Mouse (Mus musculus): ENCODE measurements around the gene Il20rb. TPM values are rescaled to one million over a fixed set of nuclear protein-coding genes. Genes with fewer than 3 reads are reported as not detected.

Il20rb gene
- total and polyA plus RNA-seq, 2 experiments: 0.83 to 0.88 TPM

- Histone ChIP-seq H3K36me3 (ENCODE audit: control insufficient read depth, insufficient read depth, low read length) (no peaks in the 10 kb centered on the region), H3K4me1 (ENCODE audit: control insufficient read depth, insufficient read depth, low read length) (no peaks in the 10 kb centered on the region; the same call in 1 of the 2 replicates), H3K79me2 (ENCODE audit: control insufficient read depth, insufficient read depth, low read length) (no peaks in the 10 kb centered on the region), H3K27me3 (ENCODE audit: control insufficient read depth, insufficient read depth, low read length) (no peaks in the 10 kb centered on the region), H3K9ac (ENCODE audit: low read depth, low read length) (no peak overlapping the region), H3K27ac (replicated peaks; ENCODE audit: insufficient read depth, low read depth, low read length) (no peak overlapping the region), H3K4me3 (ENCODE audit: insufficient read depth, low read depth, low read length) (no peak overlapping the region)
- DNase-seq (ENCODE audit: extremely low read depth, low read depth, low spot score): no peak
- TF ChIP-seq CTCF (IDR thresholded peaks at IDR 0.05; ENCODE audit: low read depth, low read length) (no peak), POLR2A (IDR thresholded peaks at IDR 0.05; ENCODE audit: extremely low read depth, insufficient read depth, low read length) (no peak)
- 74% methylated on average over 8 of the region's 8 CpGs for WGBS
These were observed 47.1 kb downstream of the Il20rb start for GRCm38 (mm10) chr9:100439481-100439880.

- H3K4me1 ChIP-seq (ENCODE audit: control insufficient read depth, insufficient read depth, low read length): no peaks in the 10 kb centered on the region; the same call in 1 of the 2 replicates
- TF ChIP-seq CTCF (IDR thresholded peaks at IDR 0.05; ENCODE audit: low read depth, low read length): no peak
- TF ChIP-seq POLR2A (IDR thresholded peaks at IDR 0.05; ENCODE audit: extremely low read depth, insufficient read depth, low read length): no peak
- no peak overlapping the region for H3K4me3 ChIP-seq (ENCODE audit: insufficient read depth, low read depth, low read length)
- no peak overlapping the region for H3K9ac ChIP-seq (ENCODE audit: low read depth, low read length)
- H3K27ac ChIP-seq (replicated peaks; ENCODE audit: insufficient read depth, low read depth, low read length): no peak overlapping the region
- H3K79me2 ChIP-seq (ENCODE audit: control insufficient read depth, insufficient read depth, low read length): no peaks in the 10 kb centered on the region
- 90% methylated on average over 10 of the region's 10 CpGs for WGBS
- H3K36me3 ChIP-seq (ENCODE audit: control insufficient read depth, insufficient read depth, low read length): no peaks in the 10 kb centered on the region
- H3K27me3 ChIP-seq (ENCODE audit: control insufficient read depth, insufficient read depth, low read length): no peaks in the 10 kb centered on the region
- DNase-seq (ENCODE audit: extremely low read depth, low read depth, low spot score): no peak
These were observed 47.6 kb downstream of the Il20rb start for GRCm38 (mm10) chr9:100438994-100439393.

GRCm38 (mm10) chr9:100436865-100437595 is 49.6 kb downstream of the Il20rb start:
- H3K27me3 ChIP-seq (ENCODE audit: control insufficient read depth, insufficient read depth, low read length): no peaks in the 10 kb centered on the region
- TF ChIP-seq POLR2A (IDR thresholded peaks at IDR 0.05; ENCODE audit: extremely low read depth, insufficient read depth, low read length) (no peak), CTCF (IDR thresholded peaks at IDR 0.05; ENCODE audit: low read depth, low read length) (no peak)
- H3K79me2 ChIP-seq (ENCODE audit: control insufficient read depth, insufficient read depth, low read length): no peaks in the 10 kb centered on the region
- DNase-seq (ENCODE audit: extremely low read depth, low read depth, low spot score): no peak
- no peaks in the 10 kb centered on the region; the same call in 1 of the 2 replicates for H3K4me1 ChIP-seq (ENCODE audit: control insufficient read depth, insufficient read depth, low read length)
- H3K4me3 ChIP-seq (ENCODE audit: insufficient read depth, low read depth, low read length): no peak overlapping the region
- no peak overlapping the region for H3K9ac ChIP-seq (ENCODE audit: low read depth, low read length)
- H3K27ac ChIP-seq (replicated peaks; ENCODE audit: insufficient read depth, low read depth, low read length): no peak overlapping the region
- H3K36me3 ChIP-seq (ENCODE audit: control insufficient read depth, insufficient read depth, low read length): no peaks in the 10 kb centered on the region
- 86% methylated on average over 8 of the region's 8 CpGs for WGBS

GRCm38 (mm10) chr9:100431355-100431754 is 55.2 kb downstream of the Il20rb start:
- Histone ChIP-seq H3K79me2 (ENCODE audit: control insufficient read depth, insufficient read depth, low read length) (no peaks in the 10 kb centered on the region), H3K9ac (ENCODE audit: low read depth, low read length) (no peak overlapping the region), H3K4me1 (ENCODE audit: control insufficient read depth, insufficient read depth, low read length) (no peaks in the 10 kb centered on the region), H3K27ac (replicated peaks; ENCODE audit: insufficient read depth, low read depth, low read length) (no peak overlapping the region), H3K4me3 (ENCODE audit: insufficient read depth, low read depth, low read length) (no peak overlapping the region), H3K27me3 (ENCODE audit: control insufficient read depth, insufficient read depth, low read length) (no peaks in the 10 kb centered on the region), H3K36me3 (ENCODE audit: control insufficient read depth, insufficient read depth, low read length) (no peaks in the 10 kb centered on the region)
- no peak for DNase-seq (ENCODE audit: extremely low read depth, low read depth, low spot score)
- 74% methylated on average over 2 of the region's 2 CpGs for WGBS
- no peak for TF ChIP-seq CTCF (IDR thresholded peaks at IDR 0.05; ENCODE audit: low read depth, low read length)
- no peak for TF ChIP-seq POLR2A (IDR thresholded peaks at IDR 0.05; ENCODE audit: extremely low read depth, insufficient read depth, low read length)

GRCm38 (mm10) chr9:100430911-100431310 is 55.7 kb downstream of the Il20rb start:
- 83% methylated on average over 2 of the region's 2 CpGs for WGBS
- H3K4me1 ChIP-seq (ENCODE audit: control insufficient read depth, insufficient read depth, low read length): no peaks in the 10 kb centered on the region
- DNase-seq (ENCODE audit: extremely low read depth, low read depth, low spot score): no peak
- TF ChIP-seq POLR2A (IDR thresholded peaks at IDR 0.05; ENCODE audit: extremely low read depth, insufficient read depth, low read length): no peak
- no peak for TF ChIP-seq CTCF (IDR thresholded peaks at IDR 0.05; ENCODE audit: low read depth, low read length)
- no peaks in the 10 kb centered on the region for H3K27me3 ChIP-seq (ENCODE audit: control insufficient read depth, insufficient read depth, low read length)
- no peaks in the 10 kb centered on the region for H3K36me3 ChIP-seq (ENCODE audit: control insufficient read depth, insufficient read depth, low read length)
- H3K79me2 ChIP-seq (ENCODE audit: control insufficient read depth, insufficient read depth, low read length): no peaks in the 10 kb centered on the region
- no peak overlapping the region for H3K4me3 ChIP-seq (ENCODE audit: insufficient read depth, low read depth, low read length)
- no peak overlapping the region for H3K9ac ChIP-seq (ENCODE audit: low read depth, low read length)
- H3K27ac ChIP-seq (replicated peaks; ENCODE audit: insufficient read depth, low read depth, low read length): no peak overlapping the region

GRCm38 (mm10) chr9:100419644-100420043 is 66.9 kb downstream of the Il20rb start:
- no peak overlapping the region for H3K9ac ChIP-seq (ENCODE audit: low read depth, low read length)
- H3K79me2 ChIP-seq (ENCODE audit: control insufficient read depth, insufficient read depth, low read length): no peaks in the 10 kb centered on the region
- H3K36me3 ChIP-seq (ENCODE audit: control insufficient read depth, insufficient read depth, low read length): no peaks in the 10 kb centered on the region
- no peak overlapping the region for H3K4me3 ChIP-seq (ENCODE audit: insufficient read depth, low read depth, low read length)
- TF ChIP-seq POLR2A (IDR thresholded peaks at IDR 0.05; ENCODE audit: extremely low read depth, insufficient read depth, low read length) (no peak), CTCF (IDR thresholded peaks at IDR 0.05; ENCODE audit: low read depth, low read length) (no peak)
- H3K27ac ChIP-seq (replicated peaks; ENCODE audit: insufficient read depth, low read depth, low read length): no peak overlapping the region
- 80% methylated on average over 8 of the region's 8 CpGs for WGBS
- no peaks in the 10 kb centered on the region for H3K4me1 ChIP-seq (ENCODE audit: control insufficient read depth, insufficient read depth, low read length)
- DNase-seq (ENCODE audit: extremely low read depth, low read depth, low spot score): no peak
- H3K27me3 ChIP-seq (ENCODE audit: control insufficient read depth, insufficient read depth, low read length): no peaks in the 10 kb centered on the region
